Mouse (Mus musculus): ENCODE measurements around the gene Eif2ak4. TPM values are rescaled to one million over a fixed set of nuclear protein-coding genes. Genes with fewer than 3 reads are reported as not detected.

The Eif2ak4 gene
- polyA plus RNA-seq, 1 experiment from 2014 or later = 8.0 TPM

- no peak for ATAC-seq (replicated peaks; ENCODE audit: low FRiP score, low read depth)
- H3K27ac ChIP-seq = no peak overlapping the region
- peaks cover 28% of the 10 kb centered on the region for H3K36me3 ChIP-seq (ENCODE audit: insufficient read depth, low read length)
- no peak for DNase-seq (ENCODE audit: low spot score)
- H3K4me1 ChIP-seq (replicated peaks; ENCODE audit: insufficient read depth, low read length) = no peaks in the 10 kb centered on the region
- no peaks in the 10 kb centered on the region for H3K9me3 ChIP-seq (replicated peaks; ENCODE audit: low read length)
- TF ChIP-seq CTCF (IDR thresholded peaks at IDR 0.05; ENCODE audit: low read depth) = no peak
- WGBS = 91% methylated on average over 6 of the region's 6 CpGs
- no peaks in the 10 kb centered on the region for H3K27me3 ChIP-seq (ENCODE audit: insufficient read depth, low read length)
- H3K4me3 ChIP-seq (replicated peaks; ENCODE audit: low read depth, low read length) = no peak overlapping the region
- no peak overlapping the region for H3K9ac ChIP-seq (ENCODE audit: low read depth, low read length)
- H3K4me2 ChIP-seq (ENCODE audit: low read length) = no peak overlapping the region
Observed at GRCm38 (mm10) chr2:118415601-118416355, 27.4 kb downstream of the Eif2ak4 start.

GRCm38 (mm10) chr2:118418076-118418475 is 29.7 kb downstream of the Eif2ak4 start:
- Histone ChIP-seq H3K4me3 (replicated peaks; ENCODE audit: low read depth, low read length) (no peak overlapping the region), H3K27ac (no peak overlapping the region), H3K36me3 (ENCODE audit: insufficient read depth, low read length) (peaks cover 24% of the 10 kb centered on the region), H3K27me3 (ENCODE audit: insufficient read depth, low read length) (no peaks in the 10 kb centered on the region), H3K4me1 (replicated peaks; ENCODE audit: insufficient read depth, low read length) (no peaks in the 10 kb centered on the region), H3K9ac (ENCODE audit: low read depth, low read length) (no peak overlapping the region), H3K4me2 (ENCODE audit: low read length) (no peak overlapping the region), H3K9me3 (replicated peaks; ENCODE audit: low read length) (no peaks in the 10 kb centered on the region)
- DNase-seq (ENCODE audit: low spot score) = no peak
- WGBS = 92% methylated on average over 4 of the region's 4 CpGs
- TF ChIP-seq CTCF (IDR thresholded peaks at IDR 0.05; ENCODE audit: low read depth) = no peak
- ATAC-seq (replicated peaks; ENCODE audit: low FRiP score, low read depth) = no peak

GRCm38 (mm10) chr2:118421951-118422350 is 33.5 kb downstream of the Eif2ak4 start:
- Histone ChIP-seq H3K27ac (no peak overlapping the region), H3K27me3 (ENCODE audit: insufficient read depth, low read length) (no peaks in the 10 kb centered on the region), H3K36me3 (ENCODE audit: insufficient read depth, low read length) (peaks cover 15% of the 10 kb centered on the region), H3K9me3 (replicated peaks; ENCODE audit: low read length) (no peaks in the 10 kb centered on the region), H3K9ac (ENCODE audit: low read depth, low read length) (no peak overlapping the region), H3K4me1 (replicated peaks; ENCODE audit: insufficient read depth, low read length) (no peaks in the 10 kb centered on the region), H3K4me2 (ENCODE audit: low read length) (no peak overlapping the region), H3K4me3 (replicated peaks; ENCODE audit: low read depth, low read length) (no peak overlapping the region)
- 84% methylated on average over 15 of the region's 15 CpGs for WGBS
- DNase-seq (ENCODE audit: low spot score) (no peak), ATAC-seq (replicated peaks; ENCODE audit: low FRiP score, low read depth) (no peak)
- TF ChIP-seq CTCF (IDR thresholded peaks at IDR 0.05; ENCODE audit: low read depth) = no peak

- WGBS = 54% methylated on average over 8 of the region's 8 CpGs
- ATAC-seq (replicated peaks; ENCODE audit: low FRiP score, low read depth) (no peak), DNase-seq (ENCODE audit: low spot score) (no peak)
- Histone ChIP-seq H3K4me1 (replicated peaks; ENCODE audit: insufficient read depth, low read length) (no peaks in the 10 kb centered on the region), H3K27ac (no peak overlapping the region), H3K9me3 (replicated peaks; ENCODE audit: low read length) (no peaks in the 10 kb centered on the region), H3K27me3 (ENCODE audit: insufficient read depth, low read length) (no peaks in the 10 kb centered on the region), H3K36me3 (ENCODE audit: insufficient read depth, low read length) (peaks cover 19% of the 10 kb centered on the region), H3K4me3 (replicated peaks; ENCODE audit: low read depth, low read length) (no peak overlapping the region), H3K4me2 (ENCODE audit: low read length) (no peak overlapping the region), H3K9ac (ENCODE audit: low read depth, low read length) (no peak overlapping the region)
- no peak for TF ChIP-seq CTCF (IDR thresholded peaks at IDR 0.05; ENCODE audit: low read depth)
Observed at GRCm38 (mm10) chr2:118422385-118422784, 34.0 kb downstream of the Eif2ak4 start.

GRCm38 (mm10) chr2:118428296-118428695 is 39.9 kb downstream of the Eif2ak4 start:
- no peak for TF ChIP-seq CTCF (IDR thresholded peaks at IDR 0.05; ENCODE audit: low read depth)
- 96% methylated on average over 6 of the region's 6 CpGs for WGBS
- Histone ChIP-seq H3K9me3 (replicated peaks; ENCODE audit: low read length) (no peaks in the 10 kb centered on the region), H3K27me3 (ENCODE audit: insufficient read depth, low read length) (no peaks in the 10 kb centered on the region), H3K36me3 (ENCODE audit: insufficient read depth, low read length) (peaks cover 42% of the 10 kb centered on the region), H3K4me2 (ENCODE audit: low read length) (no peak overlapping the region), H3K27ac (no peak overlapping the region), H3K9ac (ENCODE audit: low read depth, low read length) (no peak overlapping the region), H3K4me1 (replicated peaks; ENCODE audit: insufficient read depth, low read length) (no peaks in the 10 kb centered on the region), H3K4me3 (replicated peaks; ENCODE audit: low read depth, low read length) (no peak overlapping the region)
- ATAC-seq (replicated peaks; ENCODE audit: low FRiP score, low read depth) (no peak), DNase-seq (ENCODE audit: low spot score) (no peak)

- WGBS = 87% methylated on average over 9 of the region's 9 CpGs
- no peak for ATAC-seq (replicated peaks; ENCODE audit: low FRiP score, low read depth)
- Histone ChIP-seq H3K4me2 (ENCODE audit: low read length) (no peak overlapping the region), H3K36me3 (ENCODE audit: insufficient read depth, low read length) (peaks cover 47% of the 10 kb centered on the region), H3K4me3 (replicated peaks; ENCODE audit: low read depth, low read length) (no peak overlapping the region), H3K9me3 (replicated peaks; ENCODE audit: low read length) (no peaks in the 10 kb centered on the region), H3K9ac (ENCODE audit: low read depth, low read length) (no peak overlapping the region), H3K27ac (no peak overlapping the region), H3K27me3 (ENCODE audit: insufficient read depth, low read length) (no peaks in the 10 kb centered on the region), H3K4me1 (replicated peaks; ENCODE audit: insufficient read depth, low read length) (no peaks in the 10 kb centered on the region)
- TF ChIP-seq CTCF (IDR thresholded peaks at IDR 0.05; ENCODE audit: low read depth) = no peak
- DNase-seq (ENCODE audit: low spot score) = no peak
Observed at GRCm38 (mm10) chr2:118429297-118429696, 40.9 kb downstream of the Eif2ak4 start.

- no peak for ATAC-seq (replicated peaks; ENCODE audit: low FRiP score, low read depth)
- no peak overlapping the region for H3K27ac ChIP-seq
- no peak overlapping the region for H3K4me2 ChIP-seq (ENCODE audit: low read length)
- H3K4me1 ChIP-seq (replicated peaks; ENCODE audit: insufficient read depth, low read length) = no peaks in the 10 kb centered on the region
- peaks cover 50% of the 10 kb centered on the region for H3K36me3 ChIP-seq (ENCODE audit: insufficient read depth, low read length)
- DNase-seq (ENCODE audit: low spot score) = no peak
- TF ChIP-seq CTCF (IDR thresholded peaks at IDR 0.05; ENCODE audit: low read depth) = no peak
- no peaks in the 10 kb centered on the region for H3K27me3 ChIP-seq (ENCODE audit: insufficient read depth, low read length)
- 84% methylated on average over 16 of the region's 16 CpGs for WGBS
- H3K9ac ChIP-seq (ENCODE audit: low read depth, low read length) = no peak overlapping the region
- H3K9me3 ChIP-seq (replicated peaks; ENCODE audit: low read length) = no peaks in the 10 kb centered on the region
- no peak overlapping the region for H3K4me3 ChIP-seq (replicated peaks; ENCODE audit: low read depth, low read length)
Observed at GRCm38 (mm10) chr2:118430630-118431029, 42.2 kb downstream of the Eif2ak4 start.

Measured in kidney, postnatal 0 days (tissue).